Mouse (Mus musculus) heart, adult 2 months (tissue): ENCODE data around the gene Fut8.

Experiments
- EP300 ChIP-seq: fragments of 200-500 bp; IDR thresholded peaks from 2 replicates; pipeline ENCODE4 v1.6.1; 2011; ENCODE audit warnings: low read depth, low read length, control low read depth; ENCODE audit not compliant: insufficient read depth
- POLR2A ChIP-seq: fragments of 200-500 bp; IDR thresholded peaks from 2 replicates; pipeline ENCODE4 v1.6.1; 2011; ENCODE audit warnings: mild to moderate bottlenecking, low read depth, low read length, control low read depth; ENCODE audit not compliant: insufficient read depth

DNA sequence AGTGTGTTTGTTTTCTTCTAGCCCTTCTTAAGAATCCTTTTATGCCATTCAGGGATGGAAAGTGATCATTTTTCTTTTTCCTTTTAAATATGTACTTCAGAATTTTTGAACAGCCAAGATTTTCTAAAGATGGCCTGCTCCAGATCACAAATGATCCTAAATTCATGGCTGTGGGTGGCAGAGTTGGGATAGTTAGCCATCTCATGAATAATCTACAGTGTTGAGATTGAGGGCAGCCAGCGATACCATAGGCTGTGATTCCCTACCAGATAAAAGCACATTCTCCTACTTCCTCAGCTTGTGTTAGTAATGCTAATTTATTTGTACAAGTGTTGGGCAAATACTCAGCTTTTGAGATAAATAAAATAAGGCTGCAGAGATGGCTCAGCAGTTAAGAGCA lies 228.3 kb downstream of the Fut8 start:
- TF ChIP-seq POLR2A (no peak), EP300 (no peak)
